Mouse (Mus musculus) midbrain, embryonic 10.5 days (tissue): ENCODE results near the gene Unc45a. TPM values are rescaled to one million over a fixed set of nuclear protein-coding genes. Genes with fewer than 3 reads are reported as not detected.

Source experiments
- DNase-seq: peaks from one replicate; pipeline ENCODE4 v3.0.0-alpha.2; 2017; ENCODE audit warnings: low spot score
- H3K27ac ChIP-seq: fragments of 300-500 bp; sonication (generic); replicated peaks from 2 replicates; pipeline ENCODE4 v1.5.1; 2016; ENCODE audit warnings: mild to moderate bottlenecking
- H3K27me3 ChIP-seq: fragments of 300-500 bp; sonication (generic); 2 replicates; pipeline ENCODE4 v1.6.1; 2016; ENCODE audit warnings: low read depth, mild to moderate bottlenecking; ENCODE audit not compliant: poor library complexity, severe bottlenecking
- H3K36me3 ChIP-seq: fragments of 300-500 bp; sonication (generic); 2 replicates; pipeline ENCODE4 v1.6.1; 2016; ENCODE audit warnings: mild to moderate bottlenecking, moderate library complexity
- H3K4me1 ChIP-seq: fragments of 300-500 bp; sonication (generic); 2 replicates; pipeline ENCODE4 v1.6.1; 2016
- H3K4me3 ChIP-seq: fragments of 300-500 bp; sonication (generic); 2 replicates; pipeline ENCODE4 v1.5.1; 2016; ENCODE audit warnings: mild to moderate bottlenecking, moderate library complexity
- H3K9me3 ChIP-seq: fragments of 300-500 bp; sonication (generic); replicated peaks from 2 replicates; pipeline ENCODE4 v1.6.1; 2016; ENCODE audit warnings: mild to moderate bottlenecking
- WGBS: fragments of 180-500 bp; shearing (Covaris S2); methylation state at CpG from one replicate; pipeline ENCODE4 v1.1.7; 2016; 5-methylcytosine and 5-hydroxymethylcytosine counted together
- polyA plus RNA-seq: library from polyadenylated mRNA; unstranded; fragments of >200 nt; fragmentation: Nextera tagmentation; extraction: Ambion mirVana; gene quantifications from 2 replicates; pipeline ENCODE4 v1.2.1, GENCODE M21; 2016

Gene Unc45a
- polyA plus RNA-seq, 1 experiment from 2014 or later: 42.3 TPM

GRCm38 (mm10) chr7:80315733-80316132 is 25.1 kb downstream of the Unc45a start:
- H3K4me3 ChIP-seq: no peak overlapping the region
- H3K36me3 ChIP-seq: peaks cover 95% of the 10 kb centered on the region
- 88% methylated on average over 2 of the region's 2 CpGs for WGBS
- no peaks in the 10 kb centered on the region for H3K27me3 ChIP-seq
- no peaks in the 10 kb centered on the region for H3K9me3 ChIP-seq
- no peaks in the 10 kb centered on the region for H3K4me1 ChIP-seq
- no peak overlapping the region for H3K27ac ChIP-seq
- DNase-seq: no peak

GRCm38 (mm10) chr7:80310771-80311170 is 30.0 kb downstream of the Unc45a start:
- no peak overlapping the region for H3K27ac ChIP-seq
- no peak overlapping the region for H3K4me3 ChIP-seq
- H3K36me3 ChIP-seq: peaks cover 100% of the 10 kb centered on the region
- WGBS: 87% methylated on average over 7 of the region's 7 CpGs
- H3K9me3 ChIP-seq: no peaks in the 10 kb centered on the region
- no peaks in the 10 kb centered on the region for H3K27me3 ChIP-seq
- H3K4me1 ChIP-seq: no peaks in the 10 kb centered on the region
- no peak for DNase-seq

DNA sequence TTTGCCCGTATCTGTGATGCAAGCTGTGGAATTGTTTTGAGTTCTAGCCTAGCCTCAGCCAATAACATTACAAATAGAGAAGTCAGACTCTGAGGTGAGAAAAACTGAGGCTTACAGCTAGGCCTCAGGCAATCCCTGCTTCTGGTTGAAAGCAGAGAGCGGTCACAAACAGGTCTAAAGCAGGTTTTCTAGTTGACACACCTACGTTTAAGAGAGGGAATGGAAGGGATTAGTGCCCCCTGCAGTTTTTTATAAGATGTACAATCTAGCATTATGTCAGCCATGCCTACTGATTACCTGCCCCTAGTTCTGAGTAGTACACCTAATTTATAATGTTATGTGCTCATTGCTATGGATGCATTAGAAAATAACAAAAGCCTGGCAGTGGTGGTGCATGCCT is 33.0 kb downstream of the Unc45a start:
- Histone ChIP-seq H3K27ac (no peak overlapping the region), H3K36me3 (peaks cover 100% of the 10 kb centered on the region), H3K27me3 (no peaks in the 10 kb centered on the region), H3K4me3 (no peak overlapping the region), H3K4me1 (no peaks in the 10 kb centered on the region), H3K9me3 (no peaks in the 10 kb centered on the region)
- WGBS: 82% methylated on average over 3 of the region's 3 CpGs
- no peak for DNase-seq

- Histone ChIP-seq H3K36me3 (peaks cover 98% of the 10 kb centered on the region), H3K27me3 (no peaks in the 10 kb centered on the region), H3K4me1 (peaks cover 20% of the 10 kb centered on the region), H3K9me3 (no peaks in the 10 kb centered on the region), H3K4me3 (no peak overlapping the region), H3K27ac (no peak overlapping the region)
- 85% methylated on average over 2 of the region's 2 CpGs for WGBS
- DNase-seq: no peak
These were observed 39.3 kb downstream of the Unc45a start for GRCm38 (mm10) chr7:80301522-80301921.

GRCm38 (mm10) chr7:80299568-80299967 is 41.2 kb downstream of the Unc45a start:
- H3K36me3 ChIP-seq: peaks cover 87% of the 10 kb centered on the region
- no peaks in the 10 kb centered on the region for H3K27me3 ChIP-seq
- no peak for DNase-seq
- WGBS: 96% methylated on average over 3 of the region's 3 CpGs
- H3K9me3 ChIP-seq: no peaks in the 10 kb centered on the region
- no peak overlapping the region for H3K27ac ChIP-seq
- H3K4me1 ChIP-seq: peaks cover 34% of the 10 kb centered on the region
- H3K4me3 ChIP-seq: no peak overlapping the region; the same call in 1 of the 2 replicates

- no peaks in the 10 kb centered on the region for H3K27me3 ChIP-seq
- DNase-seq: no peak
- 96% methylated on average over 4 of the region's 4 CpGs for WGBS
- H3K36me3 ChIP-seq: peaks cover 79% of the 10 kb centered on the region
- H3K27ac ChIP-seq: no peak overlapping the region
- peaks cover 38% of the 10 kb centered on the region for H3K4me1 ChIP-seq
- H3K4me3 ChIP-seq: no peak overlapping the region
- no peaks in the 10 kb centered on the region for H3K9me3 ChIP-seq
These were observed 42.1 kb downstream of the Unc45a start for GRCm38 (mm10) chr7:80298754-80299153.

- Histone ChIP-seq H3K9me3 (no peaks in the 10 kb centered on the region), H3K27me3 (no peaks in the 10 kb centered on the region), H3K36me3 (peaks cover 62% of the 10 kb centered on the region), H3K4me3 (peak overlapping the region; percentile 20; the same call in 1 of the 2 replicates), H3K4me1 (peaks cover 39% of the 10 kb centered on the region), H3K27ac (no peak overlapping the region)
- WGBS: 97% methylated on average over 3 of the region's 3 CpGs
- no peak for DNase-seq
These were observed 43.8 kb downstream of the Unc45a start for GRCm38 (mm10) chr7:80297041-80297440.

DNA sequence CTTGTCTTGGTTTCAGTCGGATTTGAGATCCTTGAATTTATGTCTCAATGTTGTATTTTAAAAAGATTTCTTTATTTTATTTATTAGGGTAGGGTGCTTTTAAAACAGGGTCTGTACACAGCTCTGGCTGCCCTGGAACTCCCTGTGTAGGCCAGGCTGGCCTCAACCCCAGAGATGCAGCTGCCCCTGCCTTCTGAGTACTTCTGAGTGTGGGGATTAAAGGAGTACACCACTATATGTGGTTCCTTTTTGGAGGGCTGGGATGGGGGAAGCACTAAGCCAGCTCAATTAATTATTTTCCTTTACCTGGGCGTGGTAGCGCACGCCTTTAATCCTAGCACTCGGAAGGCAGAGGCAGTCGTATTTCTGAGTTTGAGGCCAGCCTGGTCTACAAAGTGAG is 44.3 kb downstream of the Unc45a start:
- Histone ChIP-seq H3K4me1 (peaks cover 39% of the 10 kb centered on the region), H3K27me3 (no peaks in the 10 kb centered on the region), H3K4me3 (peak overlapping the region; percentile 79), H3K36me3 (peaks cover 61% of the 10 kb centered on the region), H3K27ac (no peak overlapping the region), H3K9me3 (no peaks in the 10 kb centered on the region)
- 94% methylated on average over 6 of the region's 6 CpGs for WGBS
- DNase-seq: no peak

- Histone ChIP-seq H3K27me3 (no peaks in the 10 kb centered on the region), H3K9me3 (no peaks in the 10 kb centered on the region), H3K27ac (peak overlapping the region; percentile 89), H3K4me3 (peak overlapping the region; percentile 79), H3K36me3 (peaks cover 61% of the 10 kb centered on the region), H3K4me1 (peaks cover 39% of the 10 kb centered on the region)
- WGBS: 11% methylated on average over 37 of the region's 37 CpGs
- DNase-seq: no peak
These were observed 45.8 kb downstream of the Unc45a start for GRCm38 (mm10) chr7:80294764-80295648.

DNA sequence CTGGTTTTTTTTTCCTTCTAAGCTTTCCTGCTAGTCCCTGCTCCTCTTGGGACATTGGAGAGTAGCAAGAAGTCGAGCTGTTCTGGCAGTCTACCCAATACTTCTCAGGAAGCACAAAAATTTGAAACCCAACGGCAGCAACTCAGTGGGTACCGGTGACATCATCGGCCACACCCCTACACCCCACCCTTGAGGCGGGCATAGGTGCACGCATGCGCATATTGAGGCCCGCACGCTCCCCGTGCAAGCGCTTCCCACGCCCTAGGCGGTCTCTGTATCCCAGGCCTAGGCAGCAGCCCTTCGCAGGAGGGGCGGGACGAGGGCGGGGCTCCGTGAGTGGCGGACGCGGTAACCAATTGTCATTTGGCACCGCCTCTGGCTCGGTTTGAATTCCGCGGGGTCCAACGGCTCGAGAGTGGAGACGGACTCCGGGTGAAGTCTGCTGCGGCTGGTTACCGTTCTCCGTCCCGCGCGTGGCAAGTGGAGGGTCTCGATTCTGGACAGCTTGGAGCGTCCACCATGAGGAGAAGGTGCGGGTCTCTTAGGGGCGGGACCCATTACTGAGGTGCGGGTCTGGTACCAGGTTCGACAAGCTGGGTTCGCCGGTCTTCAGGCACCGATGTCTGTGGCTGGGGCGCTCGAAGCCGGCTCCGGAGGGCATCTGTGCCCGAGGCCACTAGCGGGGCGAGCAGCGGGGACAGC is 46.6 kb downstream of the Unc45a start, which contains the start of gene Prc1:
TSS of gene Prc1 (plus strand) at position 389 of the 702 bp plus-strand sequence.
- Histone ChIP-seq H3K9me3 (no peaks in the 10 kb centered on the region), H3K36me3 (peaks cover 59% of the 10 kb centered on the region), H3K4me3 (peak within 1 kb of the TSS; percentile 79), H3K4me1 (peaks cover 35% of the 10 kb centered on the region), H3K27ac (peak within 1 kb of the TSS; percentile 89), H3K27me3 (no peaks in the 10 kb centered on the region)
- peak; percentile 99 for DNase-seq
- WGBS: under 1% methylated on average over 52 of the region's 52 CpGs

DNA sequence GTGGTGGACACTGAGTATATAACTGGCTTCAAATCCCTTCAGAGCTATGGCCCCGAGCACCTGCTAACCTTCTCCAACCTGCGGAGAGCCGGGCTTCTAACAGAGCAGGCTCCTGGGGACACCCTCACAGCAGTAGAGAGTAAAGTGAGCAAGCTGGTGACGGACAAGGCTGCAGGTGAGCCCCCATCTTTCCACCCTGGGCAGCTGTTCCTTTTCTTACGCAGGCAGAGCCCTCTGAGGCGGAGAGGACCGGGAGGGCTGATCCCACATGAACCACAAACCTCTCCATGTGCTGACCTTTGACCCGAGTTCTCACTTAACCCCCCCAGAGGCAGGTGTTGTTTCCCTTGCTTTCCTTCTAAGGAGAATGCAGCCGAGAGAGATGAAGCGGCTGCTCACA is 53.1 kb downstream of the Unc45a start:
- no peaks in the 10 kb centered on the region for H3K9me3 ChIP-seq
- H3K27me3 ChIP-seq: no peaks in the 10 kb centered on the region
- H3K4me3 ChIP-seq: no peak overlapping the region
- 88% methylated on average over 10 of the region's 10 CpGs for WGBS
- no peaks in the 10 kb centered on the region for H3K4me1 ChIP-seq
- no peak overlapping the region for H3K27ac ChIP-seq
- H3K36me3 ChIP-seq: peaks cover 89% of the 10 kb centered on the region
- DNase-seq: no peak

GRCm38 (mm10) chr7:80285725-80286124 is 55.1 kb downstream of the Unc45a start:
- H3K27me3 ChIP-seq: no peaks in the 10 kb centered on the region
- 92% methylated on average over 6 of the region's 6 CpGs for WGBS
- H3K36me3 ChIP-seq: peaks cover 89% of the 10 kb centered on the region
- no peak overlapping the region for H3K4me3 ChIP-seq
- H3K4me1 ChIP-seq: no peaks in the 10 kb centered on the region
- DNase-seq: no peak
- no peaks in the 10 kb centered on the region for H3K9me3 ChIP-seq
- H3K27ac ChIP-seq: no peak overlapping the region

GRCm38 (mm10) chr7:80284391-80284790 is 56.4 kb downstream of the Unc45a start:
- peaks cover 89% of the 10 kb centered on the region for H3K36me3 ChIP-seq
- DNase-seq: no peak

More at GRCm38 (mm10) chr7:80284391-80284790, 56.4 kb downstream of the Unc45a start:
- Histone ChIP-seq H3K9me3 (no peaks in the 10 kb centered on the region), H3K27ac (no peak overlapping the region), H3K4me1 (no peaks in the 10 kb centered on the region), H3K27me3 (no peaks in the 10 kb centered on the region), H3K4me3 (no peak overlapping the region)
- WGBS: 94% methylated on average over 5 of the region's 5 CpGs
